Mouse (Mus musculus) ES-E14 (cell line): ENCODE data around the gene Capg.

Experiments used
- HCFC1 ChIP-seq: IDR thresholded peaks from 2 replicates; pipeline ENCODE4 v1.6.1; 2012; ENCODE audit warnings: low read length, inconsistent platforms, borderline replicate concordance; ENCODE audit not compliant: insufficient read depth
- MAFK ChIP-seq: IDR thresholded peaks from 2 replicates; pipeline ENCODE4 v1.6.1; 2014; ENCODE audit warnings: mild to moderate bottlenecking, low read depth, low read length, inconsistent platforms; ENCODE audit not compliant: insufficient read depth

GRCm38 (mm10) chr6:72508596-72508995, 35.6 kb upstream of the Capg start:
- TF ChIP-seq MAFK (no peak), HCFC1 (no peak)
